Mouse (Mus musculus) neural tube, embryonic 12.5 days (tissue): ENCODE measurements around the gene Far1. TPM values are rescaled to one million over a fixed set of nuclear protein-coding genes. Genes with fewer than 3 reads are reported as not detected.
A peak's percentile ranks its signal among the peaks of the same experiment; 100 is the strongest.

ENCODE experiments used
- ATAC-seq: fragments of 200-750 bp; cut with Nextera tagmentation; 2 replicates; pipeline ENCODE4 v1.8.0; 2017; ENCODE audit warnings: low read depth, mild to moderate bottlenecking, moderate TSS enrichment, moderate library complexity; ENCODE audit not compliant: low FRiP score
- H3K27ac ChIP-seq: fragments of 300-500 bp; sonication (generic); 2 replicates; pipeline ENCODE4 v1.5.1; 2016
- H3K27me3 ChIP-seq: fragments of 300-500 bp; sonication (generic); replicated peaks from 2 replicates; pipeline ENCODE4 v1.6.1; 2016; ENCODE audit warnings: mild to moderate bottlenecking
- H3K36me3 ChIP-seq: fragments of 300-500 bp; sonication (generic); 2 replicates; pipeline ENCODE4 v1.6.1; 2016; ENCODE audit warnings: mild to moderate bottlenecking
- H3K4me1 ChIP-seq: fragments of 300-500 bp; sonication (generic); 2 replicates; pipeline ENCODE4 v1.6.1; 2016
- H3K4me2 ChIP-seq: fragments of 300-500 bp; sonication (generic); replicated peaks from 2 replicates; pipeline ENCODE4 v1.6.1; 2016; ENCODE audit warnings: mild to moderate bottlenecking
- H3K4me3 ChIP-seq: fragments of 300-500 bp; sonication (generic); 2 replicates; pipeline ENCODE4 v1.5.1; 2016
- H3K9ac ChIP-seq: fragments of 300-500 bp; sonication (generic); 2 replicates; pipeline ENCODE4 v1.6.1; 2016; ENCODE audit warnings: mild to moderate bottlenecking
- H3K9me3 ChIP-seq: fragments of 300-500 bp; sonication (generic); 2 replicates; pipeline ENCODE4 v1.6.1; 2016; ENCODE audit warnings: mild to moderate bottlenecking
- WGBS: fragments of 180-500 bp; shearing (Covaris S2); methylation state at CpG from one replicate; pipeline ENCODE4 v1.1.7; 2016; 5-methylcytosine and 5-hydroxymethylcytosine counted together
- polyA plus RNA-seq: library from polyadenylated mRNA; unstranded; fragments of >200 nt; fragmentation: Nextera tagmentation; extraction: Ambion mirVana; gene quantifications from 2 replicates; pipeline ENCODE4 v1.2.1, GENCODE M21; 2016

The Far1 gene
- polyA plus RNA-seq, 1 experiment from 2014 or later: 81.8 TPM

GRCm38 (mm10) chr7:113512527-113513285 is 928 bp upstream of the Far1 start:
- Histone ChIP-seq H3K9ac (peak overlapping the region; percentile 68; the same call in 1 of the 2 replicates), H3K27ac (no peak overlapping the region), H3K36me3 (no peaks in the 10 kb centered on the region), H3K4me1 (peaks cover 14% of the 10 kb centered on the region; the same call in 1 of the 2 replicates), H3K4me3 (peak overlapping the region; percentile 98), H3K9me3 (no peaks in the 10 kb centered on the region), H3K27me3 (no peaks in the 10 kb centered on the region), H3K4me2 (peak overlapping the region; percentile 89)
- 19% methylated on average over 20 of the region's 20 CpGs for WGBS
- no peak for ATAC-seq

- H3K27me3 ChIP-seq: no peaks in the 10 kb centered on the region
- peak overlapping the region; percentile 89 for H3K4me2 ChIP-seq
- peak overlapping the region; percentile 97 for H3K9ac ChIP-seq
- under 1% methylated on average over 45 of the region's 45 CpGs for WGBS
- no peaks in the 10 kb centered on the region for H3K36me3 ChIP-seq
- peak overlapping the region; percentile 98 for H3K4me3 ChIP-seq
- no peaks in the 10 kb centered on the region for H3K9me3 ChIP-seq
- peak; percentile 78 for ATAC-seq
- peak overlapping the region; percentile 92 for H3K27ac ChIP-seq
- peaks cover 14% of the 10 kb centered on the region; the same call in 1 of the 2 replicates for H3K4me1 ChIP-seq
These were observed 472 bp downstream of the Far1 start for GRCm38 (mm10) chr7:113513963-113514649.

- Histone ChIP-seq H3K9ac (no peak overlapping the region), H3K9me3 (no peaks in the 10 kb centered on the region), H3K27ac (no peak overlapping the region), H3K4me3 (no peak overlapping the region), H3K4me2 (no peak overlapping the region), H3K27me3 (no peaks in the 10 kb centered on the region), H3K4me1 (peaks cover 14% of the 10 kb centered on the region; the same call in 1 of the 2 replicates), H3K36me3 (no peaks in the 10 kb centered on the region)
- no peak for ATAC-seq
- 79% methylated on average over 4 of the region's 4 CpGs for WGBS
These were observed 2.2 kb downstream of the Far1 start for GRCm38 (mm10) chr7:113515831-113516230.

- Histone ChIP-seq H3K4me3 (no peak overlapping the region), H3K27ac (no peak overlapping the region), H3K9ac (no peak overlapping the region), H3K27me3 (no peaks in the 10 kb centered on the region), H3K9me3 (no peaks in the 10 kb centered on the region), H3K4me2 (no peak overlapping the region), H3K4me1 (peaks cover 11% of the 10 kb centered on the region; the same call in 1 of the 2 replicates), H3K36me3 (no peaks in the 10 kb centered on the region)
- 84% methylated on average over 3 of the region's 3 CpGs for WGBS
- no peak for ATAC-seq
These were observed 4.8 kb downstream of the Far1 start for GRCm38 (mm10) chr7:113518419-113518818.

- no peaks in the 10 kb centered on the region for H3K36me3 ChIP-seq
- H3K9ac ChIP-seq: no peak overlapping the region
- no peak overlapping the region for H3K4me2 ChIP-seq
- 91% methylated on average over 2 of the region's 2 CpGs for WGBS
- no peaks in the 10 kb centered on the region for H3K9me3 ChIP-seq
- ATAC-seq: no peak
- H3K4me3 ChIP-seq: no peak overlapping the region
- H3K27ac ChIP-seq: no peak overlapping the region
- H3K4me1 ChIP-seq: peaks cover 11% of the 10 kb centered on the region; the same call in 1 of the 2 replicates
- no peaks in the 10 kb centered on the region for H3K27me3 ChIP-seq
These were observed 5.3 kb downstream of the Far1 start for GRCm38 (mm10) chr7:113518961-113519360.

GRCm38 (mm10) chr7:113543158-113543557 is 29.5 kb downstream of the Far1 start:
- H3K4me2 ChIP-seq: no peak overlapping the region
- H3K36me3 ChIP-seq: peaks cover 22% of the 10 kb centered on the region
- no peaks in the 10 kb centered on the region for H3K27me3 ChIP-seq
- no peaks in the 10 kb centered on the region for H3K4me1 ChIP-seq
- no peak overlapping the region for H3K9ac ChIP-seq
- 69% methylated on average over 1 of the region's 1 CpGs for whole genome bisulfite sequencing
- H3K9me3 ChIP-seq: no peaks in the 10 kb centered on the region
- ATAC-seq: no peak
- no peak overlapping the region for H3K4me3 ChIP-seq
- H3K27ac ChIP-seq: no peak overlapping the region

GRCm38 (mm10) chr7:113551742-113552463 is 38.3 kb downstream of the Far1 start:
- H3K4me1 ChIP-seq: no peaks in the 10 kb centered on the region
- H3K4me2 ChIP-seq: no peak overlapping the region
- peaks cover 23% of the 10 kb centered on the region for H3K36me3 ChIP-seq
- no peak overlapping the region for H3K4me3 ChIP-seq
- no peak overlapping the region for H3K9ac ChIP-seq
- H3K9me3 ChIP-seq: no peaks in the 10 kb centered on the region
- H3K27me3 ChIP-seq: no peaks in the 10 kb centered on the region
- ATAC-seq: no peak
- H3K27ac ChIP-seq: no peak overlapping the region

GRCm38 (mm10) chr7:113552508-113552907 is 38.9 kb downstream of the Far1 start:
- no peaks in the 10 kb centered on the region for H3K4me1 ChIP-seq
- H3K4me3 ChIP-seq: no peak overlapping the region
- no peaks in the 10 kb centered on the region for H3K27me3 ChIP-seq
- no peaks in the 10 kb centered on the region for H3K9me3 ChIP-seq
- ATAC-seq: no peak
- 95% methylated on average over 2 of the region's 2 CpGs for WGBS
- no peak overlapping the region for H3K4me2 ChIP-seq
- no peak overlapping the region for H3K9ac ChIP-seq
- no peak overlapping the region for H3K27ac ChIP-seq
- H3K36me3 ChIP-seq: peaks cover 19% of the 10 kb centered on the region

GRCm38 (mm10) chr7:113556138-113556537 is 42.5 kb downstream of the Far1 start:
- H3K9me3 ChIP-seq: no peaks in the 10 kb centered on the region
- peaks cover 14% of the 10 kb centered on the region for H3K36me3 ChIP-seq
- H3K27ac ChIP-seq: no peak overlapping the region
- no peak overlapping the region for H3K4me2 ChIP-seq
- no peak overlapping the region for H3K9ac ChIP-seq
- H3K4me3 ChIP-seq: no peak overlapping the region
- H3K4me1 ChIP-seq: no peaks in the 10 kb centered on the region
- WGBS: 82% methylated on average over 1 of the region's 1 CpGs
- ATAC-seq: no peak
- H3K27me3 ChIP-seq: no peaks in the 10 kb centered on the region

- no peak for ATAC-seq
- H3K9me3 ChIP-seq: no peaks in the 10 kb centered on the region
- H3K9ac ChIP-seq: no peak overlapping the region
- no peaks in the 10 kb centered on the region for H3K4me1 ChIP-seq
- no peak overlapping the region for H3K4me3 ChIP-seq
- peaks cover 6% of the 10 kb centered on the region; the same call in 1 of the 2 replicates for H3K36me3 ChIP-seq
- 96% methylated on average over 1 of the region's 1 CpGs for WGBS
- H3K27me3 ChIP-seq: no peaks in the 10 kb centered on the region
- no peak overlapping the region for H3K4me2 ChIP-seq
- no peak overlapping the region for H3K27ac ChIP-seq
These were observed 53.3 kb downstream of the Far1 start for GRCm38 (mm10) chr7:113566892-113567291.

GRCm38 (mm10) chr7:113571121-113571520 is 57.5 kb downstream of the Far1 start:
- no peaks in the 10 kb centered on the region for H3K9me3 ChIP-seq
- no peak overlapping the region for H3K9ac ChIP-seq
- ATAC-seq: no peak

GRCm38 (mm10) chr7:113572741-113573140 is 59.1 kb downstream of the Far1 start:
- Histone ChIP-seq H3K27me3 (no peaks in the 10 kb centered on the region), H3K4me1 (no peaks in the 10 kb centered on the region), H3K9me3 (no peaks in the 10 kb centered on the region), H3K36me3 (no peaks in the 10 kb centered on the region), H3K4me2 (no peak overlapping the region), H3K27ac (no peak overlapping the region), H3K4me3 (no peak overlapping the region), H3K9ac (no peak overlapping the region)
- 77% methylated on average over 2 of the region's 2 CpGs for WGBS
- no peak for ATAC-seq

More at GRCm38 (mm10) chr7:113571121-113571520, 57.5 kb downstream of the Far1 start:
- WGBS: 86% methylated on average over 6 of the region's 6 CpGs
- Histone ChIP-seq H3K27me3 (no peaks in the 10 kb centered on the region), H3K4me1 (no peaks in the 10 kb centered on the region), H3K4me2 (no peak overlapping the region), H3K4me3 (no peak overlapping the region), H3K27ac (no peak overlapping the region), H3K36me3 (peaks cover 4% of the 10 kb centered on the region; the same call in 1 of the 2 replicates)
